In genomic region chr16:57397845-57398244, GRCm38 (mm10) we compare ENCODE assay signal across 16 mouse cellular contexts. TPM values are rescaled to one million over a fixed set of nuclear protein-coding genes. Genes with fewer than 3 reads are reported as not detected.
DNase-seq lines count a peak whose midpoint lies in the region; ATAC-seq and TF ChIP-seq lines count a peak whose summit lies in the region.
"Had no signal": no experiment of that assay in that cellular context is flagged by ENCODE, and none has a peak within 500 bp of the region (broad histone marks: within the 10 kb centered on the region; RNA-seq: fewer than 3 reads in every experiment).

No protein-coding gene starts in this region.

- H3K36me3 ChIP-seq in heart, postnatal 0 days (replicated peaks; ENCODE audit: control insufficient read depth, insufficient read depth, low read length) = no peaks in the 10 kb centered on the region
- H3K36me3 ChIP-seq in lung, postnatal 0 days (ENCODE audit: insufficient read depth, low read length) = no peaks in the 10 kb centered on the region
- no peaks in the 10 kb centered on the region for H3K36me3 ChIP-seq in limb, embryonic 10.5 days
- no peaks in the 10 kb centered on the region for H3K36me3 ChIP-seq in limb, embryonic 13.5 days
- no peaks in the 10 kb centered on the region for H3K36me3 ChIP-seq in intestine, embryonic 15.5 days
- H3K36me3 ChIP-seq: embryonic facial prominence, embryonic 13.5 days; heart, embryonic 12.5 days; hindbrain, embryonic 12.5 days; liver, embryonic 15.5 days; lung, embryonic 15.5 days had no signal

- H3K4me1 ChIP-seq in heart, postnatal 0 days (ENCODE audit: control insufficient read depth, insufficient read depth) = 0 out of 2 replicates have a peak, but pooled peaks cover 6% of the 10 kb centered on the region
- no peaks in the 10 kb centered on the region for H3K4me1 ChIP-seq in lung, postnatal 0 days (ENCODE audit: insufficient read depth, low read depth, low read length)
- H3K4me1 ChIP-seq in limb, embryonic 10.5 days = peaks cover 46% of the 10 kb centered on the region
- H3K4me1 ChIP-seq in limb, embryonic 13.5 days = peaks cover 73% of the 10 kb centered on the region
- H3K4me1 ChIP-seq in intestine, embryonic 15.5 days (replicated peaks) = 0 out of 2 replicates have a peak, but pooled peaks cover 4% of the 10 kb centered on the region
- H3K4me1 ChIP-seq: hindbrain, embryonic 12.5 days; liver, embryonic 15.5 days had no signal

- 80% methylated on average over 6 of the region's 6 CpGs for WGBS in heart, postnatal 0 days
- 54% methylated on average over 6 of the region's 6 CpGs for WGBS in lung, postnatal 0 days
- WGBS in limb, embryonic 10.5 days = 74% methylated on average over 6 of the region's 6 CpGs
- WGBS in limb, embryonic 13.5 days = 19% methylated on average over 6 of the region's 6 CpGs
- WGBS in intestine, embryonic 15.5 days = 76% methylated on average over 6 of the region's 6 CpGs

- TF ChIP-seq CTCF in heart, postnatal 0 days (IDR thresholded peaks at IDR 0.05; ENCODE audit: low read depth) = no peak
- TF ChIP-seq CTCF in lung, postnatal 0 days (IDR thresholded peaks at IDR 0.05) = no peak

- H3K27me3 ChIP-seq in heart, postnatal 0 days (ENCODE audit: control insufficient read depth, insufficient read depth, low read length) = no peaks in the 10 kb centered on the region
- no peaks in the 10 kb centered on the region for H3K27me3 ChIP-seq in lung, postnatal 0 days (replicated peaks; ENCODE audit: insufficient read depth, low read length)
- H3K27me3 ChIP-seq in limb, embryonic 10.5 days (ENCODE audit: low read depth, poor library complexity, severe bottlenecking) = no peaks in the 10 kb centered on the region
- no peaks in the 10 kb centered on the region for H3K27me3 ChIP-seq in limb, embryonic 13.5 days
- no peaks in the 10 kb centered on the region for H3K27me3 ChIP-seq in intestine, embryonic 15.5 days (replicated peaks)
- H3K27me3 ChIP-seq: embryonic facial prominence, embryonic 13.5 days; heart, embryonic 12.5 days; hindbrain, embryonic 12.5 days; liver, embryonic 15.5 days; lung, embryonic 15.5 days had no signal

- H3K9ac ChIP-seq in heart, postnatal 0 days (replicated peaks; ENCODE audit: low read depth, low read length) = no peak overlapping the region
- H3K9ac ChIP-seq in lung, postnatal 0 days (replicated peaks; ENCODE audit: low read depth) = no peak overlapping the region
- H3K9ac ChIP-seq in limb, embryonic 13.5 days = no peak overlapping the region
- no peak overlapping the region for H3K9ac ChIP-seq in intestine, embryonic 15.5 days
- H3K9ac ChIP-seq: embryonic facial prominence, embryonic 13.5 days; heart, embryonic 12.5 days; hindbrain, embryonic 12.5 days; liver, embryonic 15.5 days; lung, embryonic 15.5 days had no signal

- no peak overlapping the region for H3K4me3 ChIP-seq in heart, postnatal 0 days (ENCODE audit: low read depth, low read length)
- H3K4me3 ChIP-seq in lung, postnatal 0 days (ENCODE audit: low read depth, low read length) = no peak overlapping the region
- H3K4me3 ChIP-seq in limb, embryonic 10.5 days = no peak overlapping the region
- no peak overlapping the region for H3K4me3 ChIP-seq in limb, embryonic 13.5 days
- no peak overlapping the region for H3K4me3 ChIP-seq in intestine, embryonic 15.5 days (replicated peaks)
- H3K4me3 ChIP-seq: embryonic facial prominence, embryonic 13.5 days; heart, embryonic 12.5 days; hindbrain, embryonic 12.5 days; layer of hippocampus, adult 2 months; liver, embryonic 15.5 days; lung, embryonic 15.5 days had no signal

- no peak overlapping the region for H3K4me2 ChIP-seq in heart, postnatal 0 days (ENCODE audit: low read depth, low read length)
- no peak overlapping the region for H3K4me2 ChIP-seq in lung, postnatal 0 days (replicated peaks; ENCODE audit: low read depth, low read length)
- peak overlapping the region; percentile 37 for H3K4me2 ChIP-seq in limb, embryonic 13.5 days (replicated peaks)
- H3K4me2 ChIP-seq in intestine, embryonic 15.5 days (replicated peaks) = no peak overlapping the region
- H3K4me2 ChIP-seq: embryonic facial prominence, embryonic 13.5 days; hindbrain, embryonic 12.5 days; liver, embryonic 15.5 days; lung, embryonic 15.5 days had no signal

- TF ChIP-seq EP300 in heart, postnatal 0 days (IDR thresholded peaks at IDR 0.05; ENCODE audit: low read depth) = no peak
- no peak for TF ChIP-seq EP300 in lung, postnatal 0 days (IDR thresholded peaks at IDR 0.05)

- H3K27ac ChIP-seq in heart, postnatal 0 days (ENCODE audit: low read depth) = 0 out of 2 replicates have a peak overlapping the region, but pooled peaks have one; percentile 3
- H3K27ac ChIP-seq in lung, postnatal 0 days (ENCODE audit: low read length) = no peak overlapping the region
- peak overlapping the region; percentile 37; the same call in 1 of the 2 replicates for H3K27ac ChIP-seq in limb, embryonic 10.5 days
- H3K27ac ChIP-seq in limb, embryonic 13.5 days = peak overlapping the region; percentile 69
- H3K27ac ChIP-seq in intestine, embryonic 15.5 days = no peak overlapping the region
- H3K27ac ChIP-seq: embryonic facial prominence, embryonic 13.5 days; hindbrain, embryonic 12.5 days; layer of hippocampus, adult 2 months; liver, embryonic 15.5 days; macrophage had no signal

- no peak for DNase-seq in heart, postnatal 0 days (ENCODE audit: low spot score)
- DNase-seq in heart, adult 18-20 months = no peak
- peak; percentile 16 for DNase-seq in lung, postnatal 0 days (ENCODE audit: low spot score)
- DNase-seq in lung, postnatal 4 days = no peak
- DNase-seq in limb, embryonic 10.5 days (ENCODE audit: low spot score) = no peak
- DNase-seq: adrenal gland, adult 8-10 months; cerebellum, adult 11-12 months had no signal

- no peak for ATAC-seq in heart, postnatal 0 days (ENCODE audit: insufficient read depth, low read depth)
- ATAC-seq in lung, postnatal 0 days = no peak
- peak; percentile 81 for ATAC-seq in limb, embryonic 13.5 days (ENCODE audit: low FRiP score, low read depth)
- no peak for ATAC-seq in intestine, embryonic 15.5 days

- no peaks in the 10 kb centered on the region for H3K9me3 ChIP-seq in heart, postnatal 0 days (replicated peaks; ENCODE audit: control insufficient read depth, low read length)
- H3K9me3 ChIP-seq in lung, postnatal 0 days (ENCODE audit: low read length) = no peaks in the 10 kb centered on the region
- no peaks in the 10 kb centered on the region for H3K9me3 ChIP-seq in limb, embryonic 10.5 days (replicated peaks)
- H3K9me3 ChIP-seq in limb, embryonic 13.5 days = no peaks in the 10 kb centered on the region
- no peaks in the 10 kb centered on the region for H3K9me3 ChIP-seq in intestine, embryonic 15.5 days
- H3K9me3 ChIP-seq: embryonic facial prominence, embryonic 13.5 days; heart, embryonic 12.5 days; hindbrain, embryonic 12.5 days; liver, embryonic 15.5 days; lung, embryonic 15.5 days had no signal

RNA-seq across cellular contexts. Expression of gene Filip1l, which starts 45.0 kb away (rescaled TPM):
- total RNA-seq in heart, postnatal 0 days (2014; rRNA removed; ENCODE audit: low replicate concordance) = 14.1 and 18.2 TPM in 2 replicates
- 23.8 and 26.0 TPM in 2 replicates for polyA plus RNA-seq in heart, postnatal 0 days (2015; fragmentation: Nextera tagmentation; extraction: Ambion mirVana)
- 10 to 100 TPM; 26.0 to 34.6 TPM for total RNA-seq in heart, adult 18-20 months (2021)
- polyA plus RNA-seq in lung, postnatal 0 days (2015; fragmentation: Nextera tagmentation; extraction: Ambion mirVana) = 37.7 and 41.6 TPM in 2 replicates
- polyA plus RNA-seq in limb, embryonic 10.5 days (2016; fragmentation: Nextera tagmentation; extraction: Ambion mirVana) = 10.7 and 14.4 TPM in 2 replicates
- polyA plus RNA-seq in limb, embryonic 13.5 days (2015; fragmentation: Nextera tagmentation; extraction: Ambion mirVana) = 31.5 and 37.3 TPM in 2 replicates
- 33.0 and 34.0 TPM in 2 replicates for polyA plus RNA-seq in intestine, embryonic 15.5 days (2015; fragmentation: Nextera tagmentation; extraction: Ambion mirVana)

Comparison
In these comparisons a context has a peak if more than half of its experiments do, and no peak if none do; other contexts are left out.
1. H3K27ac ChIP-seq: peak in heart, postnatal 0 days (single experiment), limb, embryonic 10.5 days (single experiment) and limb, embryonic 13.5 days (single experiment); none in lung, postnatal 0 days (single experiment) and intestine, embryonic 15.5 days (single experiment).